Mouse (Mus musculus): ENCODE results near the gene Krt36.

The Krt36 gene

DNA sequence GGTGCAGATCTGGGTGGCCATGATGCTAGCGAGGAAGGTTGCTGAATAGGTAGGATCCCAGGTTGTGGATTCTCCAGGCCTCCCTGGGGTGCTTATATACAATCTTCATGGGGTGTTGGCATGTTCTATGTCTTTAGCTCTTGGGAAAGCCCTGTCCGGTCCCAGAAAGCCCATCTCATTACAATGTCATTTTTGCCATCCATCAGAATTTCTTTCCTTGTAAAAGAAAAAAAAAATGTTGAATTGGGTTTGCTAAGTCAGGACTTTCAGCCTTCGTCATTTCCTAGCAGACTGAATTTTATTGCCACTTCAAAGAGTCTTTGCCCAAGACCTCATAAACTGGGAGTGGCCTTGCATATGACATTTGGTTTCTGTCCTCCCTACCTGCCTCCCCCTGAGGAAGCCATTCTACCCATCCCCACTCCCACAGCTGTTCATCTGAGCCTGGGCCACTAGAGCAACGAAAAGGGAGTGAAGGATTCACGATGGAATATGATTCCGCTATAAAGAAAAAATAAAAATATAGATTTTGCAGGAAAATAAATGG lies at the start of gene Krt36:
Gene Krt36, minus strand, starts transcription at position 51 of the 547 bp plus-strand sequence.
- DNase-seq (ENCODE audit: low spot score in 2 of 2): no peak

DNA sequence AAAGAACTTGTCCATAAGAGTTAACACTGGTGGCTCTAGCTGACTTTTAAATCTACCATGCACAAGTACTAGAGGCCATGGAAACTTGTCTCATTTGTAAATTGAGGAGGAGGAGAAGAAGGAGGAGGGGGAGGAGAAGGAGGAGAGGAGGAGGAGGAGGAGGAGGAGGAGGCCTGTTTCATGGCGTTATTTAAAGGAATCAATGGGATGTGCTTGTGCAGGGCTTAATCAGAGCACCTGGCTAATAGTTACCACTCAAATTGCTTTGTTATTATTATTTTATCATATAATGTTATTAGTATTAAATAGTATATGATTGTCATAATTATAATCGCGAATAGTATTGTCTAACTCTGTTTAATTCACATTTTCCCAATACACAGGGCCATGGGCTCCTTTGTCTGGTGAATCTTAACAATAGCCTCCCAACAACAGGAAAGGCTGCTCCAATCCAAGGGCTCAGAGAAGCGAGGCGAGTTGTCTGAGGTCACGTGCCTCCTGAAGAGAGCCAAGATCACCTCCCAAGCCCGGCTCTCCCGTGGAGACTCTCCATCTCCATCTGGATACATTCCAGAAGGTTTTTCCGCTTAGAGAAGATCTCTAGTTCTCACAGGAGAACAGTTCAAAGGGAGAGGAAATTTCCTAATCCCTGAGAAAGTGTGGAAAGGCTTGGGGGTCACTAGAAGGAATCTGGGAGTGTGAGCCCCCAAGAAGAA lies 43.3 kb upstream of the Krt36 start, which contains the start of gene Krt19:
Gene Krt19, minus strand, starts transcription at position 51 of the 716 bp plus-strand sequence.
- no peak for DNase-seq (ENCODE audit: low spot score in 2 of 2)

DNA sequence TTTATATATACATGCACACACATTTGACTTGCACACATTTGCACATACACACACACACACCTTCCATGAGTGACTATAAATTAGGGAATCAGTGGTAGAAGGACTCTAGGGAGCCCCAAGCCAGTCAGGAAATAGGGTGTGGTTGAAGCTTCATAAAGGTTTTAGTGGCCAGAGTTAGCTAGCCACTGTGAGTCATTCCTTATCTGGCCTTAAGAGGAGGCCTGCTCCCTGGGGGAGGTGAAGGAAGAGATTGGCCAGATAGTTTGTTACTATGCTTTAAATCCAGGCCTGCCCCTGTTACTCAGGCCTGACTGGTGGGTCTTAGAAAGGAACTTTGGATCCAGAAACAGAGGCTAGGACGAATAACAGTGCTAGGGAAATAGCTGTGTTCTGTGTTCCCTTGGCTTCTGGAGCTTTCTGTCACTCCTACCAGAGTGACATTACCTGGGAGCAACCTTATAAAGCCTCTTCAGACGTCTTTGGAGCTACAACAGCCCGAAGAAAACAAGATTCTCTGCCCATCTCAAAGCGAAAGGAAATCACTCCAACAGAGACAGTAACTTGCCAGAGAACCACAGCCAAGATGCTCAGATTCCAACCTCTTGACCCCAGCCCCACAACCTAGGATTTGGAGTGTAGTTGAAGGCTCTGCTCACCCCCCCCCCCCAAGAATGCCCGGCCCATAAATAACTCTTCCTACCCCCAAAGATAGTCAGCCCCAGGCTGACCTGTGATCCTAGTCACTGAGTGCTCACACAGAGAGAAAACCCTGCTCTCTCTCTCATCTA lies 42.3 kb upstream of the Krt36 start:
- DNase-seq (ENCODE audit: low spot score in 2 of 2): no peak

DNA sequence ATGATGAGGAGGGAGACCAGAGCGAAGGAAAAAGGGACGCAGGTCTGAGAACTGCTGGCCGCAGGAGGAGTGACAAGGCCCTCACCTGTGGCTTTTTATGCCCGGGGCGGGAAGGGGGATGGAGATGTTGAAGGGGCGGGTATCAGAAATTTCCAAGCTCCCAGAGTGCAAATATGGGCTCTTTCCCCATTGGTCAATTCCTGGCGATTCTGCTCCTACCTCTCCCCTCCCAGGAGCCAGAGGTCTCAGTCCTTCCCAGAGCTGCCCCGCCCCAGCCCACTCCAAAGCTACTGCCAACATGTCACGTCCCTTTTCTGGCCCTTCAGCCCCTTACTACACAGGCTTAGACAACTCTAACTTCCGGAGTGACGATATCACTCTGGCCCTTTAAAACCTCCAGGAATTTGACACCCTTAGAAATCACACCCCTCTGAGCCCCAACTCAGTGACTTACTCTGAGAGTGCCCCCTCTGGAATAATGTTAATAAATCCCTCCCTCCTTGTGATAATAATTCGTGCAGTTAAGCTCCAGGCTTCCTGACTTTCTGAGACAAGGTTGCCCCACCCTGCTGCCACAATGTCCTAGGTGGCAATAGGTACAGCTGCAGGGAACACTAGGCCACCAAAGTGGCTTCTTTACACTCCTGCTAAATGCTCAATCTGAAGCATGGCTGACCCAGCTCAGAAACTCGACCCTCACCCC lies 40.6 kb upstream of the Krt36 start:
- DNase-seq (ENCODE audit: low spot score in 2 of 2): no peak

DNA sequence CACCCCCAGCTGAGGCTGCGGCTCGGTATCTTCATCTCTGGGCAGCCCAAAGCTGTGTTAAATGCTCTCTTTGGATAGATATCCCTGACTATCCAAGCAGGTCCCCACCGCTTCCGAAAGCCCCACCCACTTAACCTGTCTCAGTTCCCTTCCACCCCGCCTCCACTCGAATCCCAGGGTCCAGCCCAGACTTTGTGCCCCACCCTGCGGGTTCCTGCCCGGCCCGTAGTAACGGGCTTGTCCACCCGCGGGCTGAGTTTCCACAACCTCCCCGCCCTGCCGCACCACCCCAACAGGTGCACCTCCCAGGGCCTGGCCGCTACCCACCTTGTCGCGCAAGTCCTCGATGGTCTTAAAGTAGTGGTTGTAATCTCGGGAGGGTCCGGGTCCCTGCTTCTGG lies 39.7 kb upstream of the Krt36 start:
- no peak for DNase-seq (ENCODE audit: low spot score in 2 of 2)

DNA sequence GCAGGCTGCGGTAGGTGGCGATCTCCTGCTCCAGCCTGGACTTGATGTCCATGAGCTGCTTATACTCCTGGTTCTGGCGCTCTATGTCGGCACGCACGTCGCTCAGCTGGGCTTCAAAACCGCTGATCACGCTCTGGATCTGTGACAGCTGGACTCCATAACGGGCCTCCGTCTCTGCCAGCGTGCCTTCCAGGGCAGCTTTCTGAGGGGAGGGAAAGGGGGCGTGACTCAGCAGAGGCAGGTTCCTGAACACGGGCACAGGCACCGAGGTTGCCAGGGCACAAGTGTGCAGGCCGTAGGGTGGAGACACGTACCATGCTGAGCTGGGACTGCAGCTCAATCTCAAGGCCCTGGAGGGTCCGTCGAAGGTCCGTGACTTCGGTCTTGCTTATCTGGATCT lies 35.5 kb upstream of the Krt36 start:
- DNase-seq (ENCODE audit: low spot score in 2 of 2): no peak

DNA sequence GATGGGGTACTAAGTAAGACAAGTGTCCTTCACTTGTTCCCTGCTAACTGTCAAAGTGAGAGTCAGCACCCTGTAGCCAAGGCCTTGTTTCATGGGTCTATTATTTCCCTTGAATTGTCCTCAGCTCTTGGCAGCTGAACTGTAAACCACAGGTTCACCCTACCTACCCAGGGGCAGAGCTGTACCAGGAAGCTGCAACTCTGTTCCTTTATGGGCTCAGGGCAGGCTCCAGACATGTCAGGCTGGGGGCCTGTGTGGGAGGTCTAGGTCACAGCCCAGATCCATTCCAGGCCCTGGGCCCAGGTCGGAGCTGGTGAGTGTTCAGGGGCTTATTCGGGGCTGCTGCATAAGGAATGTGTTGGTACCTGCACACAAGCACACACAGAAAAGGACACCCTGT lies 34.0 kb upstream of the Krt36 start:
- no peak for DNase-seq (ENCODE audit: low spot score in 2 of 2)

DNA sequence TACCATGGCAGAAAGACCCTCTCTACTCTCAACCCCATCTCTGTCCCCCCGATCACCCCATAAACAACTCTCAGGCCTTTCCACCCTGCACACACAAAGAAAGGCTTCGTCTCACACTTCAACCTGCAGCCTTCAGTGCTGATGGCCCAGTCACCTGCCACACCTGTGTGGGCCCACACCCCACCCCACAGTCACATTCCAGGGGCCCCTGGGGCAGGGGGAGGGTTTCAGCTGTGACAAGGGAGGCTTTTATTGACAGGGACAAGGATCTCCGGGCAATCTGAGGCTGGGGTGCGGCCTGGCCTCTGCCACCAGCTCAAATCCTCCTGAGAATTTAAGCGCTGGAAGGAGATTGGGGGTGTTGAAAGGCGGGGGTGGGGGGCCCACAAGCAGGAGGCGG lies 33.4 kb upstream of the Krt36 start:
- no peak for DNase-seq (ENCODE audit: low spot score in 2 of 2)

DNA sequence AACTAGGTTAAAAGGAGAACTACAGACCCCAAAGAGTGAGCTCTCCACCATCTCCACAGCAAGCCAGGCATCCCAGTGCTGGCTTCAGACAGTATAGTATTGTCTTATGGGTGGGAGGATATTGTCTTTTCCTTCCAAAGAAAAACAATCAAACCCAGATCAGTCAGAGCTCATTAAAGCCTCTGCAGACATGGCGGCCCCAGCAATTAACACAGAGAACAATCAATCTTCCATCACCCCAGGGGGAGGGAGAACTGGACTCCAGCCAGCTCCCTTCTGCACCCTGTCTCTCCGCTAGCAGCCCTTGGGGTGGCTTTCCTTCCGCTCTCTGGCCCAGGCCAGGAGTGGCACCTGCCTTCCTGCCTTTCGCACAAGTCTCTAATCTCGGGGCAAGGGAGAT lies 32.3 kb upstream of the Krt36 start:
- no peak for DNase-seq (ENCODE audit: low spot score in 2 of 2)

DNA sequence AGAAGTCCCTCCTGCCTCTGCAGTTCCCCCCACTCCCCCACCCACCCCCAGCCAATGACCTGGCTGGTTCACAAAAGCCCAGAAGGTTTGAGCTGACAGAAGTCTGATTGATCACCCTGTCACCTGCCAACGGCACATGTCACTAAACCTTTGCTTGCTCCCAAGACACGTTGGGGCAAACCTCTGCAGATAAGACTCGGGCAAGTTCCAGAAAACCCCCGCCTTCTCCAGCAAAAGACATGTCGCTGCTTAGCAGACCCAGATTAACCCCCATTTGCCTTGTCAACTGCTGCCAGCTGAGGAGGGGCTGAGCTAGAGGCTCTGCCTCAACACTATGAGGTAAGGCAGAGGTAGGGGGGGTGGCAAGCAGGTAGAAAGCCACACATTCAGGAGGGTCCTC lies 31.1 kb upstream of the Krt36 start:
- no peak for DNase-seq (ENCODE audit: low spot score in 2 of 2)

DNA sequence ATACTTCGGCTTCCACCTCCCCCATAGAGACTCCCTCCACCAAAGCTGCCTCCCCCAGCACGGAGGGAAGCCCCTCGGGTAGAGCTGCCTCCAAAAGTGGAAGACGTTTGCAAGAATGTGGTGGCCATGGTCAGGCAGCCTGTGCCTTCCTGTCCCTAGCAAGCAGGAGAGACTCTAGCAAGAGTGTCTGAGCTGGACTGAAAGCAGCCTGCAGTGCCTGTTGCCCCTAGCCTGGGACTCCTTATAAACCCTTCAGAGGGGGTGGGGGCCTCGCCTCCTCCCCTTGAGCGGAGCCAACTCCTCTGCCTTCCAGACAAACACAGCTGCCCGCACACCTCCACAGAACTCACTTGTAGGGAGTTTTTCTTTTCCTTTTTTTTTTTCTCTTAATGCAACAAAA lies 30.3 kb upstream of the Krt36 start, which contains the start of gene Krt15:
Gene Krt15, minus strand, starts transcription at position 198 of the 400 bp plus-strand sequence.
- DNase-seq (ENCODE audit: low spot score in 2 of 2): no peak

DNA sequence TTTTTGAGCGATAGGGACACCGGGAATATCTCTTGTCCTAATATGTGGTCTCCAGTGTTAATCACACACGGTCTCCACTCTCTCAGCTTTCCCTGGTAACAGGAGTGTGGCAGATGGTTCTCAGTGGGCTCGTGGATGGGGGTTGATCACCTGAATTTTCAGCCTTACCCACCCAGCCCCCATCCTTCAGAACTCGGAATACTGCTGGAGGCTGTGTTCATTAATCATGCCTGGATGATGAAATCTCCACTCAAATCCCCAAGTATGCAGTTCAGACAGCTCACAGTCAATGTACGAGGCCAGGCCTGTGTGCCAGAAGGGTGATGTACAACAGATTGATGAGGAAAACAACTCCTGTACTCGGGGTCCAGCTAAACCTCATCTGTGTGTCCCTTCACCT lies 19.5 kb upstream of the Krt36 start:
- DNase-seq (ENCODE audit: low spot score in 2 of 2): no peak

DNA sequence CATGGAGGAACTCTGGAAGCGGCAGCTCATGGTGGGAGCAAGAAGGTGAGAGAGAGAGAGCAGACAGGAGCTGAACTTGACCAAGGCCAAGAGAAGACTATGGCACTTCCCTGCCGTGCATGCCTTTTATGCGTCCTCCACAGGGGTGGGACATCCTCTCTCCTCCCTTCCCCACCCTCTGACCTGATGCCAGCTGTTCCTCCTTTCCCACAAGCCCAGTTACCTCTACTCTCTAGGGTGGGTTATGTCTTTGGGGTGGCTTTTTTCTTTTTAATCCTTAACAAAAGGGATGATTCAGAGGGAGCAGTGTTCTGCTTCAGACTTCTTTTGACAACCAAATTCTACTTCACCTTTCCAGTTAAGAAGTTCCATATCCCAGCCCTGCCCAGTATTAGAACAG lies 16.0 kb upstream of the Krt36 start, which contains the start of gene Krt13:
Gene Krt13, minus strand, starts transcription at position 101 of the 400 bp plus-strand sequence.
- DNase-seq (ENCODE audit: low spot score in 2 of 2): no peak

DNA sequence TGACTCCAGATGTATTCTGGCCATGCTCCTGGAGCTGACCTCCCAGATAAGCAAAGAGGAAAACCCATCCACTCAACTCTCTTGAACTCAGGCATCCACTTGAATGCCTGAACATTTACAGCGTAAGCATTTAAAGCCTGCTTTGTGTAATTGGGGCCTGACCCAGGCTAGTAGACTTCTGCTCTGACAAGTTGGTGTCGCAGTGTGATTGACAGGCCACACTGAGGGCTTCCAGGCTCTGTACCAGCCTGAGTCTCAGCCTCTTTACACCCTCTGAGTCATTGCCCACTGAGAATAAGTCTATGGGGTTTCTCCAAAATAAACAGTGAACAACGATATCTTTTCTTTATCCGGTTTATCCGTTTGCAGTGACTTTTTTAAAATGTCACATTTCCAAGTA lies 14.9 kb upstream of the Krt36 start:
- DNase-seq (ENCODE audit: low spot score in 2 of 2): no peak

DNA sequence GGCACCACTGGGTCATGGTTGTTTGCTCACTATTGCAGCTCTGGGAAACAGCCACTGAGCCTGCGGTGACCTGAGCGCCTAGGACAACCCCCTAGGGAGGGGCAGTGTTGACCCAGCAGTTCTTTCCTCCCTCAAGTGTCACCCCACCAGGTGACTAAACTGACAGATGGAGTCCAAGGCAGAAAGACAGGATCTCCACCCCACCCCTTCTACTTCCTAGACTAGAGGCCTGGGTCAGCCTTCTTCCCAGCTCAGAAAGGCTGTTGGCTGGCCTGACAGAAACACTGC lies 8.3 kb upstream of the Krt36 start:
- no peak for DNase-seq (ENCODE audit: low spot score in 2 of 2)

DNA sequence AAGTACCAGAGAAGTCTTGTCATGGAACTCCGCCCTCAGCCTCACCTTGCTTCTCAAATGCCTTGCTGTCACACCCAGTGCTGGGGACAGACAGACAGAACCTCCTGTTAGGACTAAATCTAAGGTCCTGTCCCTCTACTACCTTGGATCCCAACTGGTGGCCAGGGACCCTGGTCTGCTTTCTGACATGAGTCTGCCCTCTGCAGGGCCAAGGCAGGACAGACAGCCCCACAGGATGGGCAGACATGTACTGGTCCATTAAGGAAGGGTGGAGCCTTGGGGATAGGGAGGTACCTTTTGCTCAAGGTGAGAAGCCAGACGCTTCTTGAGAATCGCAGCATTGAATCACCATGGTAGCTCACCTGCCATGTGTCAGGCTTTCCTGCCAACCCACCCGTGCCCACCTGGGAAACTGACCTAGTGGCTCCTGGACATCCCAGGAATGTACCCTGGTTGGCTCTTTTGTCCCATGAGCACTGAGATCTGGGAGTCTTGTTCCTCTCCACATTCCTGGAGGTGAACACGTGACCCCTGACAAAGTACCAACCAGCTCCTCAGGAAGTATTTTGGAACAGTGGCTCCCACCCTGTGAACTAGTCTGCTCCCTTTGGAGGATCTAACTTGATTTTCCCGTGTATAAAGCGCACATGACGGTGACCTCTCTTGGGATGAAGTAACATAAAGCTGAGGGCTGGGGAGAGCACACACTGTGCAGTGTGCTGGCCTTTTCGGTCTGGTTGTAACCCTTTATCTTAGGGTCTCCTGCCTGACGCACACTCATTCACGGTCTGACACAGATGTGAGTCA lies 7.7 kb upstream of the Krt36 start:
- no peak for DNase-seq (ENCODE audit: low spot score in 2 of 2)

DNA sequence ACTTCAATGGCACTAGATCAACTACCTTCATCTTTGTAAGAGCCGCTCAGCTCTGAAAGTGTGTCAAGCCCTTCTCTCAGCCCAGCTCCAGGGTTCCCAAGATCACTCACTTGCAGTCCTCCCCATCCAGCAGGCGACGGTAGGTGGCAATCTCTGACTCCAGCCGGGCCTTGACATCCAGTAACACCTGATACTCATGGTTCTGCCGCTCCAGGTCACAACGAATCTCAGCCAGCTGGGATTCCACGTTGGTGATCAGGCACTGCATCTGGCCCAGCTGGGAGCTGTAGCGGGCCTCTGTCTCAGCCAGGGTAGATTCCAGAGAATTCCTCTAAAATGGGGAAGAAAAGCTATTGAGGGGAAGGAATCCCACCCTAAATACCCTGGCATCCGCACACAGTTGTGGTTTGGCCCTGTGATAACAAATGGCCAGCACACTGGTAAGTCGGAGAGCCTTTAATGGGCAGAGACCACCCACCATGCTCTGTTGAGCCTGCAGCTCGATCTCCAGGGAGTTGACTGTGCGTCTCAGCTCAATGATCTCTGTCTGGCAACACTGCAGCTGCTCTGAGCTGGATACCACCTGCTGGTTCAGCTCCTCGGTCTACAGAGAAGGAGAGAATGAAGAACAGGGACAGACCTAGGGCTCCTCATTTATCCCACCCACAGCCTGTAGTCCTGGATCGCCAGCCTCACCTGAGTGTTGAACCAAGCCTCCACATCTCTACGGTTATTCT lies 2.6 kb downstream of the Krt36 start:
- DNase-seq (ENCODE audit: low spot score in 2 of 2): no peak

DNA sequence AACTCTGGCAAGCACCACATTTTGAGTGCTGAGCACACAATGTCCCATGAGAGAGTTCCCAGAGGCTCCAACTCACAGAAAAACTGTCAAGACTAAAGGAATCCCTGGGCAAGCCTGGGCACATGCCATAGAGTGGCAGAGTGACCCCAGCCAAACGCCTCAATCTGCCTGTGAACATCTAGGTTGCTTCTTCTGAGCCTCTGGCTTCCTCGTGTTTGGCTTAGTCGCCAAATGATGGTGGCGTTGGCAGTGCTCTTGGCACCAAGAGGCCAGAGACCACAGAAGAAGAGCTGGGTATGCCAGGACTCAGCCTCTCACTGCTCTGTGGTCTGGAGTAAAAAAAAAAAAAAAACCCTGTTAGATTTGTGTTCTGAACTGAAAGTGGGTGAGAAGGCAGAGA lies 5.0 kb downstream of the Krt36 start:
- DNase-seq (ENCODE audit: low spot score in 2 of 2): no peak

DNA sequence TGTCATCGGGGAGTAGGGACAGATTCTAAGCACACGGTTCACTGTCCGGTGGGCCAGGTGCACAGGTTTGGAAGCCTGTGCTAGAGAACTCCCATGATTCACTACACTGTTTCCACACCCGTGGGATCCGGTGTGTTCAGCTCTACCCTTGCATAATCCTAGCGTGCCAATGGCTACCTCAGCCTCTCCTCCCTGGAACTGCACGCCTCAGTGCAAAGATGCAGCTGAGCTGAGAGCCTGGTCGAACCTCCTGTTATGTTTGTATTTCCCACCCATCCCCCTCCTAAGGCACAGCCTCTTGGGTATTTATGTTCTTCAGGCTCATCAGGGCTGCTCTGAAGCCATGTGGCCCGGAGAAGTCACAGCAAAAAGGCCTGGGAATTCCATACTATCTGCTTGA lies 7.6 kb downstream of the Krt36 start:
- no peak for DNase-seq (ENCODE audit: low spot score in 2 of 2)

DNA sequence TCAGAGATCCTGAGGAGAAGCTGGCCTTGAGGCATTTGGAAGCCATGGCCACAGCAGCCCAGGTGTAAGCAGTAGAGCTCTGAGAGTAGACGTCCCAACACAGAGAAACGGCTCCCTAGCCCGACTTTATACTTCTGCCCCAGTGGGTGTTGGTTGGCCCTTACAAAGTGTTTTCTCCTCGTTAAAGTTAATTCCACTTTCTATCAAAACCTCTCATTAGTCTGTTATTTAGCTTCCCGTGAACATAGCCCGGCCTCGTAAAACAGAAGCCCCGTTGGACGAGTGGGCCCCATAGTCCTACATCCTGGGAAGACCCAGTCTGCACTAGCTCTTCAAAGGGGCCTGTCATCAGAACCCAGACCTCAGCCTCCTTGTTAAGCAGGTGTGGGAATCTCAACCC lies 9.3 kb downstream of the Krt36 start, which contains the start of gene Krt35:
Gene Krt35, minus strand, starts transcription at position 101 of the 400 bp plus-strand sequence.
- DNase-seq (ENCODE audit: low spot score in 2 of 2): no peak

Measured in heart, adult 9 months (tissue).